Mouse (Mus musculus) kidney, adult 2 months (tissue): Measurements from ENCODE around the gene Gm10665.
"Not testable (repeated sequence)": the region's sequence is repeated elsewhere in the genome, so short reads cannot be mapped to it uniquely, and the experiment has no call there.

Source experiments
- CTCF ChIP-seq: fragments of 200-500 bp; conservative IDR thresholded peaks from 2 replicates; pipeline ENCODE4 v1.5.1; 2011; ENCODE audit warnings: low read depth, mild to moderate bottlenecking, control low read depth, low read length, moderate library complexity, mixed read lengths; ENCODE audit not compliant: insufficient read depth, insufficient read length
- POLR2A ChIP-seq: fragments of 200-500 bp; IDR thresholded peaks from one replicate; pipeline ENCODE4 v1.6.1; 2011; ENCODE audit warnings: low read depth, low read length, control low read depth

- not testable (repeated sequence) for TF ChIP-seq CTCF, POLR2A
Observed at GRCm38 (mm10) chr7:22499578-22499977, 35.7 kb upstream of the Gm10665 start, which contains the start of gene Vmn1r151.
